Mouse (Mus musculus) R1 (cell line): Measurements from ENCODE around the gene Actn4.

Experiments
- DNase-seq: peaks from one replicate; pipeline ENCODE4 v3.0.0-alpha.2; 2018; ENCODE audit warnings: low read depth, low spot score

Actn4 gene

DNA sequence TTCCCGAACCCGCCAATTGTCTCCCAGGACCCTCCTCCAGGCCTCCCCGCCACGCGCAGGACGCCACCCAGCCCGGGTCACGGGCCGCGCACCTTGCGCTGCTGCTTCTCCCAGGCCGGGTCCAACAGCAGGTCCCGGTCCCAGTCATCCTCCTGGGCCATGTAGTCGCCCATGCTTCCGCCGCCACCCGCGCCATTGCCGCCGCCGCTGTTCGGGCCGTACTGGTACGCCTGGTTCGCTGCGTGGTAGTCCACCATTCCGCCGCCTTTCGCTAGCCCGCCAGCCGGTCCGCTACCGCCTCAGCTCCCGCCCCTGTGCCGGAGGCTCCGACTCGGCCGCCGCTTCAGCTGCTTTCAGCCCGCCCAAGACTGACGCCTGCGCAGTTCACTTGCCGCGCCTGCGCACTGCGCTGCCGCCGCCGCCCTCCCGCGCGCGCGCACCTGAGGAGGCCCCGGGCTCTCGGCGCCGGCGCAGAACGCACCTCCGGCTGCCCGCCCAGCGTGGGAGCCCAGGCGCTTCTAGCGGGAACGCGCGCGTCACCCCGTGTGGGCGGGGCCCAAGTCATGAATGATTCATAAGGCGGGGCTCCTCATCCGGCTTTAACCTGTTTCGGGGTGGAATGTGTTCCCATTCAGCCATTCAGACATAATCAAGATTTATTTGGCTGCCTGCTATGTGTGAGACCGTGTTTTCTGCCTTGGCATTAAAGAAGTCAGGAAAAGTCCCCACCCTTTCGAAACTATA, at the start of gene Actn4:
Gene Actn4, minus strand, starts transcription at position 414 of the 744 bp plus-strand sequence.
- DNase-seq = peak; percentile 98

GRCm38 (mm10) chr7:29008714-29009113, 46.6 kb upstream of the Actn4 start:
- DNase-seq = peak; percentile 82

DNA sequence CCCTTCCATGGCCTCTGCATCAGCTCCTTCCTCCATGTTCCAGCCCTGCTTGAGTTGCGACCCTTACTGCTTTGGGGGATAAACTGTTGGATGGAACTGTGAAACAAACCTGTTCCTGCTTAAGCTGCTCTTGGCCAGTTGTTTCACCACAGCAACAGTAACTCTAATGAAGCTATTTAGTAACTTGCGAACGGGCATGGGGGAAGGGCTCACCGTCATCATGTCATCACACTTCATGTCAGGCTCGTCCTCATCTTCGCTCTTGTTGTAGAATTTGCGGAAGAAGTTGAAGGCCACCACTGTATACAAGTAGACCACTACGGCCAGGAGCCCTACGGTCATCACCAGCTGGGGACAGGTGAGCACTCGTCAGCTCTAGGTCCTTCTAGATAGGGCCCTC, 46.0 kb upstream of the Actn4 start:
- DNase-seq = no peak

DNA sequence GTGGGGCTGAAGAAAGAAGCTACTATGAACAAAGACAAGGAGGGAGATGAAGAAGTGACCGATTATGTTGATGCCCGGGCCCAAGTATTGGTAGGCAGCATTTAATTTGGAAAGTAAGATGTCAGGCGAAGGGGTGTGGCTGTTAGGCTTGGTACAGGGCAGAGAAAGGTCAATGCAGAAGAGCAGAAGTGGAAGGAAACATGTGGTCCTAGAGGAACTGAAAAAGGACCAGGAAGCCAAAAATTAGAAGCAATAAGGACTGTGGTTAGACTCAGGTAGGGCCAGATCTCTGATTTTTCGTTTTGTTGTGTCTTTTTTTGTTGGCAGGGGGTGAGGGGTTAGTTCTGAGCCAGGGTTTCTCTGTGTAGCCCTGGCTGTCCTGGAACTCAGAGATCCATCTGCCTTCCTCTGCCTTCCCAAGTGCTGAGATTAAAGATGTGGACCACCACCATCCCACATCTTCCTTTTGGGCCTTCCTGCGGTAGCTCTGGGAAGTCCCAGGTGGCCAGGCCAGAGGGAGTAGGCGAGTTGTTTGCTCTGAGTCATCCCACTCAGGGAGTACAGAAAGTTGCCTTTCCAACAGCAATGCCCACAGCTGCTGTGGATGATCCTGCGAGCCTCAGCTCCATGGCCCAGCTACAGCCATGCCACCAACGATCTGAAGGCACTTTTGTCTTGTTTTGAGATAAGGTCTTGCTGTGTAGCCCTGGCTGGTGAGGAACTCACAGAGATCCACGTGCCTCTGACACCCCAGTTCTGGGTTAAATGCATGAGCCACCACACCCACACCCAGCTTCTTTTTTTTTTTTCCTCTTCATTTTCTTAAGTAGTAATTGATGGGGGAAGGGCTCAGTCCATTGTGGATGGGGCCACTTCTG, 45.3 kb upstream of the Actn4 start:
- DNase-seq = no peak

- DNase-seq = peak; percentile 93
Observed at GRCm38 (mm10) chr7:29000651-29001605, 38.8 kb upstream of the Actn4 start.

DNA sequence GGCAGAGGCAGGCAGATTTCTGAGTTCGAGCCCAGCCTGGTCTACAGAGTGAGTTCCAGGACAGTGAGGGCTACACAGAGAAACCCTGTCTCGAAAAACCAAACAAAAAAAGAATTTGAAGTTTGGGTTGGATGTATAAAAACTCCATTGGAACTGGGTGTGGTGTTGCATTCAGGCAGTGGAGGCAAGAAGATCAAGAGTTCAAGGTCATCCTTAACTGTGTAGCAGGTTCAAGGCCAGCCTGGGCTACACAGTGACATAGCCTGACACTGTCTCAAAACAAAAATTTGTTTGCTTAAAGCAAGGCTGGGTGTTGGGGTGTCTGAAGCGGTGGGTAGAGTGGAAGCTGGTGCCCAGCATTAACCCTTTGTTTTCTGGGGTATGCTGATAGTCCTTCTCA, 31.3 kb upstream of the Actn4 start:
- peak; percentile 66 for DNase-seq

GRCm38 (mm10) chr7:28992997-28993396, 30.9 kb upstream of the Actn4 start:
- DNase-seq = peak; percentile 88

DNA sequence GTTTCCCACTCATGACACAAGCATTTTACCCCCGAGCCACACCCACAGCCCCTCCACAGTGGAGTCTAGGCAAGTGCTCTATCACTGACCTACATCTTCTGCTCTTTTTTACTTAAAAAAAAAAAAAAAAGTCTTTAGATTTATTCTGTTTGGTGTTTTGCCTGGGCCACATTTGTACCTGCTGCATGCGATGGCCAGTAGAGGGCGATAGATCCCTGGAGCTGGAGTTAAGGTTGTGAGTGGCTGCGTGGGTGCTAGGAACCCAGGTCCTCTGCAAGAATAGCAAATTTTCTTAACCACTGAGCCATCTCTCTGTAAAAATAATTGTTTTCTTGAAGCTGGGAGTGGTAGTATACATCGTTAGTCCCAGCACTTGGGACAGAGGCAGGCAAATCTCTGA, 29.5 kb upstream of the Actn4 start:
- DNase-seq = peak; percentile 80

GRCm38 (mm10) chr7:28990766-28991273, 28.7 kb upstream of the Actn4 start:
- peak; percentile 94 for DNase-seq

DNA sequence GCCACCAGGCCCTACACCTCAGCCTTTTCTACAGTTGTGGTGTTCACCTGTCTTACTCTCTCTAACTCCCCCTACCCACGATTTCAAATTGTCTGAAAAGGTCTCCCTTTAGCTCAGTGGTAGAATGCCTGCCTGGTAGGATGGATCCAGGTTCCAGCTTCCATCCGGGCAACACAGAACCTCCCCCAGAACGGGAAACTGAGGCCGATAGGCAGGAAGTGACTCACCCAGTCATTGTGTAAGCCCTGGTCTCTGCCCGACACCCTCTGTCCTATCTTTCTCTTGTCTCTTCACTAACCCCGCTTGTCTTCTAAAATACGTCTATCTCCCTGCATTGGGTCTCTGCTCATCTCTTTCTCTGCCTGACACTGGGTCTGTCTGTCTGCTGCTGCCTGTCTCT, 23.1 kb upstream of the Actn4 start:
- DNase-seq = no peak

DNA sequence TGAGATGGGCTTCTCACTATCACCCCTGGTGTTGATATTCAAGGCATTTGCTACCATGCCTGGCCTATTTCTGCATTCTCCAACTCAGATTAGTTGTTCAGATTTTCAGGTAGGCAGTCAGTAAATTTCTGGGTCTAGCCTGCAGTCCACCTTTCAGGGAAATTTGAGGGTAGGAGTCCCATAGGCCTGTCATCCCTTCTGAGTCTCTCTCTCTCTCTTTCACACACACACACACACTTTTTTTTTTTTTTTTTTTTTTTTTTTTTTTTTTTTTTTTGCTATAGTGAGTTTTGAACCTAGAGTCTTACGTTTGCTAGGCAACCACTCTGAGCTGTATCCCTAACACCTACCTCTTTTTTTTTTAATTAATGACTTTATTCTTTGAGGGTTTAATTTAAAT, 22.3 kb upstream of the Actn4 start:
- DNase-seq = no peak

DNA sequence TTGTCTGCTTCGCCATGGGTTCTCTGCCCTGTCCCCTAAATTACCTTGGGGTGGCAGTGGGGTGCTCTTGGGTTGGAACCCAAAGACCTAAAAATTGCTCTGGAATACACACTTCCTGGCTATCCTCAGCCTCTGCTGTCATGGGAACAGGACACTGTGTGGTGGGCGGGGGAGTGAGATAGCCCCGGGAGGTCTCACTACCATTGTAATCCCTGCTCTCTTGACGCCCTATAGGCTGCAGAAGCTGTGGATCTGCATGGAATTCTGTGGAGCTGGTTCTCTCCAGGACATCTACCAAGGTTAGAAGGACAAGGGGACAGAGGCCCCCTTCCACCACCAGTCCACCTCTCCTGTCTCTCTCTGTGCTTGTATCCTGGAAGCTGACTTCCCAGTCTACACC, 21.7 kb upstream of the Actn4 start:
- peak; percentile 80 for DNase-seq

DNA sequence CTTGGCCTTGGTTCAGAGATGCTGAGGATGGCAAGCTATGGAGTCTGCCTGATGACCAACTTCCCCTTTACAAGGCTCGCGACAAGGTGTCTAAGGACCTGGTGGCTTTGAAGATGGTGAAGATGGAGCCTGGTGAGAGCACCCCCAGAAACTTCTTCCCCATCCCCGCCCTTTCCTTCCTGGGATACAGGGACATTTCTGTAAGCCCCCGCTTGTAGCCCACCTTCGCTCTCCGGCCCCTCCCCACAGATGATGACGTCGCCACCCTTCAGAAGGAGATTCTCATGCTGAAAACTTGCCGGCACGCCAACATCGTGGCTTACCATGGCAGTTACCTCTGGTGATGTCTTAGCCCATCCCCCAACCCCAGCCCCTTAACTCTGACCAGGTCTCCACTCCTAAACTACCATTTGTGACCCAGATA, 21.0 kb upstream of the Actn4 start:
- DNase-seq = no peak

DNA sequence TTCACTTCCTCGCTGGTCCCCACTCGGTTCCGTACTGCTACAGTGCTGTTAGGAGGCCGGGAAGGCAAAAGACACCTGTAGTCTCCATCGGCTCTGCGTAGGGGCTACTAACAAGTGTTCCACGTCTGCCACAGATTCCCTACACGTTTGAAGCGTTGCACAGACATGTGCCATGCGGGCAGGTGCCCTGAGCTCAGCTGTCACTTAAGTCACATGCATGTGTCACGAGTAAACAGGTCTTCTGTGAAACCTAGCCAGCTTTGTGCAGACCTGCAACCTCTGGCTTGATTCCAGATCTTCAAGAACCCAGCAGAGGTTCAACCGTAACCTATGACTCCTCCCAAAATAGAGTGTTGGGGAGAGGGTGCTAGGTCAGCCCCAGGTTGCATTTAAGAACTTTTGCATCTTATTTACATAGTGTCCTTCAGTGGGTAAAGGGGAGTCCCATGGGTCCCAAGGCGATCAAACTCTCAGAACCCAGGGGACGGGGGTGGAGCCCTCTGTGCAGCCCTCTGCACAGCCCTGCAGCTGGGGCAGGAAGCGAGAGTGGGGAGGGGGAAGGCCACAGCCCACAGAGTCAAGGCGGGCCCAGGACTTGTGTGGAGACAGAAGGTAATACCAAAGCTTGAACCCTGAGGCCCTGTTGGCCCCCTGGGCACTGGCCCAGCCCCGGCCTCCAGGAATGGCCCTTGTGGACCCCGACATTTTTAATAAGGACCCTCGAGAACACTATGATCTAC, 20.3 kb upstream of the Actn4 start:
- peak; percentile 65 for DNase-seq

DNA sequence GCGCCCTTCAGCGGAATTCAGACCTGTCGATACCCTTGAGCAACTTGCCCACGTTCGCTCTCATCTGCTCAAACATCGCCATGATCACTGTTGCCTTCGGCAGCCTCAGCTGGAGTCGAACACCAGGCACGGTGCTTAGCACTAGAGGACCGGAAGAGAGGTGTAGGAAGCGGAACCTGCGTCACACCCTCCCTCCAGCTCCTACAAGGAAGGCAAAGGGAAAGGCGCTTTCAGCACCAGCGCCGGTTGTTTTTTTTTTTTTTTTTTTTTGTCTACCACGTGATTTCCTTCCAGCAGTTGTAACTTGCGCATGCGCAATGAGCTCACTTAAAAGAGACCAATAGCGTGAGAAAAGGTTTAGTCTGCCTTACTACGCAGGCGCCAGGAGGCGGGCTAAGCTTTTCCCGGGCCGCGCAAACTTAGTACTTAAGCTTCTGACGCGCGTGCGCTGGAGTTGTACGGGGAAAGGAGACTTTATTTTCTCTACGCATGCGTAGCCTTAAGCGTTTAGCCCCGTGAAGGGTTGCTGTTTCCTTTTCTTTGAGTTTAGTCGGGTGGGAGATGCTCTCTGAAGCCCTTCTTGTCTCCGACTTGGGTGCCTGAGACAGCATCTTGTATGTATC, 19.6 kb upstream of the Actn4 start, which contains the start of the genes Eif3k and Map4k1:
Gene Eif3k, minus strand, starts transcription at position 214 of the 623 bp plus-strand sequence.
Gene Map4k1, plus strand, starts transcription at position 400 of the 623 bp plus-strand sequence.
- peak; percentile 100 for DNase-seq

- DNase-seq = no peak
Observed at GRCm38 (mm10) chr7:28977556-28977955, 15.4 kb upstream of the Actn4 start.

- peak; percentile 79 for DNase-seq
Observed at GRCm38 (mm10) chr7:28973025-28973424, 10.9 kb upstream of the Actn4 start.

- DNase-seq = peak; percentile 91
Observed at GRCm38 (mm10) chr7:28972542-28972985, 10.4 kb upstream of the Actn4 start.

GRCm38 (mm10) chr7:28971770-28972269, 9.7 kb upstream of the Actn4 start:
- no peak for DNase-seq

DNA sequence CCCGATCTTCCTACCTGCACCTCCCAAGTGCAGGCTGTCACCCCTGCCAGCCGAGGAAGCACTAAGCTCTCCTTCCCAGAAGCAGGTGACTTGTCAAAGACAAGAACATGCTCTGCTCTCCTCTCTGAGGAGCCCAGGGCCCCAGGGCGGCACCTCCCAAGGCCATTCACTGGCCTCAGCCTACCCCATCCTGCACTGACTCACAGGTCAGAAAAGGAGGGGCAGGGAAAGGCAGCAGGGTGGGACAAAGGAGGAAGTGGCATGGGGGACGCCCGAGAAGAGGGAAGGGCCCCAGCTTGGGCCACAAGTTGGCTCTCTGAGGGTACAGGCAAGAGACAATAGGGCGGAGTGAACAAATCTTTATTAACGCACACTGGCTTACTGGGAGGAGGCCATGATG, 8.9 kb upstream of the Actn4 start:
- DNase-seq = peak; percentile 44
